Mouse (Mus musculus): Measurements from ENCODE around the gene Dhx16.

- TF ChIP-seq CTCF (IDR thresholded peaks at IDR 0.05; ENCODE audit: low read depth) (no peak), EP300 (optimal IDR thresholded peaks at IDR 0.05) (no peak)
Observed at GRCm38 (mm10) chr17:35932608-35933007, 53.0 kb downstream of the Dhx16 start.
